Mouse (Mus musculus): ENCODE results near the gene Mcpt9. TPM values are rescaled to one million over a fixed set of nuclear protein-coding genes. Genes with fewer than 3 reads are reported as not detected.
"Not testable (repeated sequence)": the region's sequence is repeated elsewhere in the genome, so short reads cannot be mapped to it uniquely, and the experiment has no call there.

The Mcpt9 gene
- not detected in 2 replicates for polyA plus RNA-seq (2014; fragmentation: Nextera tagmentation; extraction: Ambion mirVana)

DNA sequence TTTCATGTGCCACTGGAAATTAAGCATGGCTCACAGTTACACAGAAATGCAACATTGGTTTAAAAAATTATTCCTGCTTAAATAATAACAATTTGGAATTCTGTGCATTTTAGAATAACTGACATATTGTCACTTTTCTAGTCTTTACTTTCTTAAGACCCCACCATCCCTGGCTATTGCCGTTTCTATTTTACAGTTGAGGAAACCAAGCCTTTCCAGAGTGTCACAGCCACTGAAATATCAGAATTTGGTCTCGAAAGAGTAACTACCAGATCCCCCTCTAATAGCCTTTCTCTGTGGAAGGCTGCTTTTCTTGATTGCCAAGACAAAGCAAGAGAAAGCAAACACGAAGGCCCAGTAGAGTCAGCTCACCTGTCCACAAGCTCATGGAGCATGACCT lies at the start of gene Mcpt9:
Gene Mcpt9 (minus strand): TSS at position 101 of the 400 bp plus-strand sequence.
- DNase-seq (ENCODE audit: low spot score); H3K9ac ChIP-seq (ENCODE audit: low read length); H3K4me3 ChIP-seq (ENCODE audit: low read depth, low read length); H3K27ac ChIP-seq (ENCODE audit: low read depth, low read length); H3K27me3 ChIP-seq (replicated peaks; ENCODE audit: control insufficient read depth, insufficient read depth, low read length); H3K9me3 ChIP-seq (replicated peaks; ENCODE audit: control insufficient read depth, low read length); ATAC-seq; H3K4me1 ChIP-seq (ENCODE audit: control insufficient read depth, insufficient read depth, low read length); H3K36me3 ChIP-seq (ENCODE audit: control insufficient read depth, insufficient read depth, low read length); H3K4me2 ChIP-seq (ENCODE audit: low read length): not testable (repeated sequence)
- WGBS = 71% methylated on average over 3 of the region's 3 CpGs

DNA sequence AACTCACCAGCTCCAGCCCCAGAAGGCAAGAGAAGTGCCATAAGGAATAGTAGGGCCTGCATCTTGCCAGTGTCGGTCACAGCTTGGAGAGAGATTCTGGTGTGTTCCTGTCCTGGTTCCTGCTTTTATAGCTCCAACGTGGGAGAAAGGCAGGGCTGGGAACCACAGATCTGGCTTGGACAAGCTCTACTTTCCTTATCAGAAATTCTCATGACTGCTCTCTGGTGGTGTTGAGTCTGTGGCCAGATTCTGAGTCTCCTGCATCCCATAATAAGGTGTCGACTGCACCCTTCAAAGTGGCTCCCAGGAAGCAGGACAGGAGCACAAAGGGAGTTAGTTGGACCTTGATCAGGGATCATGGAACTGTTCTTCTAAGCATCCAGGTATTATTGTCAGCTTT lies 31.9 kb upstream of the Mcpt9 start, which contains the start of gene Mcpt4:
Gene Mcpt4 (minus strand): TSS at position 101 of the 400 bp plus-strand sequence.
- not testable (repeated sequence) for H3K9me3 ChIP-seq (replicated peaks; ENCODE audit: control insufficient read depth, low read length); H3K4me3 ChIP-seq (ENCODE audit: low read depth, low read length); H3K27ac ChIP-seq (ENCODE audit: low read depth, low read length); ATAC-seq; H3K4me1 ChIP-seq (ENCODE audit: control insufficient read depth, insufficient read depth, low read length); H3K4me2 ChIP-seq (ENCODE audit: low read length); DNase-seq (ENCODE audit: low spot score); H3K27me3 ChIP-seq (replicated peaks; ENCODE audit: control insufficient read depth, insufficient read depth, low read length); H3K9ac ChIP-seq (ENCODE audit: low read length); H3K36me3 ChIP-seq (ENCODE audit: control insufficient read depth, insufficient read depth, low read length)
- WGBS = 83% methylated on average over 3 of the region's 3 CpGs

DNA sequence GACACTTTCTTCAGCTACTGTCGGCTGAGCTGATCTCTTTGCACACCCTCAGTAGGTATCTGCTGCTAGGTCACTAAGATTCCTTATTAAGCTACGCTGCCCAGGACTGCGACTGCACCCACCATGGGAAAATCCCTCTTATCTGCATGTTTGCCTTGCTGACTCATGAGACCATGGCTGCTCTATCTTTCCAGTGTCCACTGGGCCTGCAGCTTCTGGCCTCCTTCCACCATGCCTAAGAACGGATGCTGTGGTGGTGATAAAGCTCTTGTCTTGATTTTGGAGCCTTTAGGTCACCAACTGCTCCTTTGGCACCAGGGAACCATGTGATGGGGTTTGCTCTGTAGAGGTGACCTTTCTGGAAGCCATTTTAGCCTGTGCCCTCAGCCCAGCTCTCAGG lies 27.4 kb upstream of the Mcpt9 start:
- no peak for DNase-seq (ENCODE audit: low spot score)

GRCm38 (mm10) chr14:56055408-56055807 lies 25.1 kb upstream of the Mcpt9 start:
- Histone ChIP-seq H3K27me3 (replicated peaks; ENCODE audit: control insufficient read depth, insufficient read depth, low read length) (no peaks in the 10 kb centered on the region), H3K4me3 (ENCODE audit: low read depth, low read length) (no peak overlapping the region), H3K27ac (ENCODE audit: low read depth, low read length) (no peak overlapping the region), H3K9me3 (replicated peaks; ENCODE audit: control insufficient read depth, low read length) (no peaks in the 10 kb centered on the region), H3K9ac (ENCODE audit: low read length) (no peak overlapping the region), H3K4me2 (ENCODE audit: low read length) (no peak overlapping the region), H3K4me1 (ENCODE audit: control insufficient read depth, insufficient read depth, low read length) (no peaks in the 10 kb centered on the region), H3K36me3 (ENCODE audit: control insufficient read depth, insufficient read depth, low read length) (no peaks in the 10 kb centered on the region)
- ATAC-seq = no peak
- DNase-seq (ENCODE audit: low spot score) = no peak
- 86% methylated on average over 3 of the region's 3 CpGs for WGBS

More for the DNA sequence above, 27.4 kb upstream of the Mcpt9 start:
- WGBS = 89% methylated on average over 4 of the region's 4 CpGs
- H3K4me3 ChIP-seq (ENCODE audit: low read depth, low read length) = no peak overlapping the region
- H3K9ac ChIP-seq (ENCODE audit: low read length) = no peak overlapping the region
- no peaks in the 10 kb centered on the region for H3K27me3 ChIP-seq (replicated peaks; ENCODE audit: control insufficient read depth, insufficient read depth, low read length)
- H3K36me3 ChIP-seq (ENCODE audit: control insufficient read depth, insufficient read depth, low read length) = no peaks in the 10 kb centered on the region
- H3K27ac ChIP-seq (ENCODE audit: low read depth, low read length) = no peak overlapping the region
- ATAC-seq = no peak
- no peaks in the 10 kb centered on the region for H3K4me1 ChIP-seq (ENCODE audit: control insufficient read depth, insufficient read depth, low read length)
- no peaks in the 10 kb centered on the region for H3K9me3 ChIP-seq (replicated peaks; ENCODE audit: control insufficient read depth, low read length)
- H3K4me2 ChIP-seq (ENCODE audit: low read length) = no peak overlapping the region

DNA sequence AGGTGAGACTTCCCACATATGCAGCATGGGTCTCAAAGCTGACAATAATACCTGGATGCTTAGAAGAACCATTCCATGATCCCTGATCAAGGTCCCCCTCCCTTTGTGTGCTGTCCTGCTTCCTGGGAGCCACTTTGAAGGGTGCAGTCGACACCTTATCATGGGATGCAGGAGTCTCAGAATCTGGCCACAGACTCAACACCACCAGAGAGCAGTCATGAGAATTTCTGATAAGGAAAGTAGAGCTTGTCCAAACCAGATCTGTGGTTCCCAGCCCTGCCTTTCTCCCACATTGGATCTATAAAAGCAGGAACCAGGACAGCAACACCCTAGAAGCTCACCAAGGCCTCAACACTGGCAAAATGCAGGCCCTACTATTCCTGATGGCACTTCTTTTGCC lies 11.5 kb upstream of the Mcpt9 start, which contains the start of gene Mcpt2:
Gene Mcpt2 (plus strand): TSS at position 250 of the 400 bp plus-strand sequence.
- not testable (repeated sequence) for H3K4me2 ChIP-seq (ENCODE audit: low read length); H3K27me3 ChIP-seq (replicated peaks; ENCODE audit: control insufficient read depth, insufficient read depth, low read length); H3K9ac ChIP-seq (ENCODE audit: low read length); DNase-seq (ENCODE audit: low spot score); H3K27ac ChIP-seq (ENCODE audit: low read depth, low read length); H3K4me1 ChIP-seq (ENCODE audit: control insufficient read depth, insufficient read depth, low read length); H3K9me3 ChIP-seq (replicated peaks; ENCODE audit: control insufficient read depth, low read length); H3K4me3 ChIP-seq (ENCODE audit: low read depth, low read length); H3K36me3 ChIP-seq (ENCODE audit: control insufficient read depth, insufficient read depth, low read length); ATAC-seq
- WGBS = 79% methylated on average over 1 of the region's 1 CpGs

GRCm38 (mm10) chr14:56034433-56034832 lies 4.1 kb upstream of the Mcpt9 start:
- no peak overlapping the region for H3K27ac ChIP-seq (ENCODE audit: low read depth, low read length)
- ATAC-seq (no peak), DNase-seq (ENCODE audit: low spot score) (no peak)

GRCm38 (mm10) chr14:56021305-56021704 lies 9.0 kb downstream of the Mcpt9 start:
- DNase-seq (ENCODE audit: low spot score); H3K27me3 ChIP-seq (replicated peaks; ENCODE audit: control insufficient read depth, insufficient read depth, low read length); H3K4me3 ChIP-seq (ENCODE audit: low read depth, low read length); H3K9ac ChIP-seq (ENCODE audit: low read length); H3K27ac ChIP-seq (ENCODE audit: low read depth, low read length); H3K9me3 ChIP-seq (replicated peaks; ENCODE audit: control insufficient read depth, low read length); H3K4me1 ChIP-seq (ENCODE audit: control insufficient read depth, insufficient read depth, low read length); ATAC-seq; H3K36me3 ChIP-seq (ENCODE audit: control insufficient read depth, insufficient read depth, low read length); H3K4me2 ChIP-seq (ENCODE audit: low read length): not testable (repeated sequence)
- WGBS = 80% methylated on average over 3 of the region's 4 CpGs

More at GRCm38 (mm10) chr14:56034433-56034832, 4.1 kb upstream of the Mcpt9 start:
- Histone ChIP-seq H3K4me2 (ENCODE audit: low read length) (no peak overlapping the region), H3K27me3 (replicated peaks; ENCODE audit: control insufficient read depth, insufficient read depth, low read length) (no peaks in the 10 kb centered on the region), H3K9ac (ENCODE audit: low read length) (no peak overlapping the region), H3K4me3 (ENCODE audit: low read depth, low read length) (no peak overlapping the region), H3K36me3 (ENCODE audit: control insufficient read depth, insufficient read depth, low read length) (no peaks in the 10 kb centered on the region), H3K9me3 (replicated peaks; ENCODE audit: control insufficient read depth, low read length) (no peaks in the 10 kb centered on the region), H3K4me1 (ENCODE audit: control insufficient read depth, insufficient read depth, low read length) (no peaks in the 10 kb centered on the region)
- 91% methylated on average over 2 of the region's 2 CpGs for WGBS

DNA sequence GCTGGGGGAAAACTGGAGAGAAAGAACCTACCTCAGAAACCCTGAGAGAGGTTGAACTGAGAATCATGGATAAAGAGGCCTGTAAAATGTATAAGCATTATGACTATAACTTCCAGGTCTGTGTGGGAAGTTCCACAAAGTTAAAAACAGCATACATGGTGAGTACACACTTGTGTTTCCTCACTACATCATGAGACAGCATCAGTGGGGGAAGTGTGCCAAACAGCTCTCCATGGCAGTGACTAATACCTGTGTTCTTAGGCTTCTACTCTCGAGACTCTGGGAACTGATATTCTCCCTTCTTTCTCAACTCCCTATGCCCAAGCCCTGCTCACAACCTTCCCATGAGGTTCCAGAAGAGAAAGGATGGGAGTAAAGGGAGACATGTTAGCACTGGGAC lies 10.8 kb downstream of the Mcpt9 start:
- Histone ChIP-seq H3K27me3 (replicated peaks; ENCODE audit: control insufficient read depth, insufficient read depth, low read length) (no peaks in the 10 kb centered on the region), H3K36me3 (ENCODE audit: control insufficient read depth, insufficient read depth, low read length) (no peaks in the 10 kb centered on the region), H3K9me3 (replicated peaks; ENCODE audit: control insufficient read depth, low read length) (no peaks in the 10 kb centered on the region), H3K4me2 (ENCODE audit: low read length) (no peak overlapping the region), H3K4me1 (ENCODE audit: control insufficient read depth, insufficient read depth, low read length) (no peaks in the 10 kb centered on the region), H3K9ac (ENCODE audit: low read length) (no peak overlapping the region), H3K27ac (ENCODE audit: low read depth, low read length) (no peak overlapping the region), H3K4me3 (ENCODE audit: low read depth, low read length) (no peak overlapping the region)
- ATAC-seq (no peak), DNase-seq (ENCODE audit: low spot score) (no peak)
- WGBS = 63% methylated on average over 1 of the region's 1 CpGs

GRCm38 (mm10) chr14:56017671-56018070 lies 12.6 kb downstream of the Mcpt9 start, which contains the start of gene Mcpt1:
TSS of gene Mcpt1 (plus strand) at chr14:56017971.
- DNase-seq (ENCODE audit: low spot score); H3K4me1 ChIP-seq (ENCODE audit: control insufficient read depth, insufficient read depth, low read length); H3K27me3 ChIP-seq (replicated peaks; ENCODE audit: control insufficient read depth, insufficient read depth, low read length); H3K27ac ChIP-seq (ENCODE audit: low read depth, low read length); H3K9ac ChIP-seq (ENCODE audit: low read length); H3K4me2 ChIP-seq (ENCODE audit: low read length); ATAC-seq; H3K9me3 ChIP-seq (replicated peaks; ENCODE audit: control insufficient read depth, low read length); H3K36me3 ChIP-seq (ENCODE audit: control insufficient read depth, insufficient read depth, low read length); H3K4me3 ChIP-seq (ENCODE audit: low read depth, low read length): not testable (repeated sequence)
- 86% methylated on average over 3 of the region's 3 CpGs for WGBS
